Mouse (Mus musculus) right cerebral cortex, postnatal 25 days (tissue): Measurements from ENCODE around the gene Syt12.
A peak's percentile ranks its signal among the peaks of the same experiment; 100 is the strongest.

Experiments
- DNase-seq: peaks from one replicate; pipeline ENCODE4 v3.0.0; 2022

The Syt12 gene

GRCm38 (mm10) chr19:4442408-4442807 lies 34.8 kb downstream of the Syt12 start:
- DNase-seq = peak; percentile 48

DNA sequence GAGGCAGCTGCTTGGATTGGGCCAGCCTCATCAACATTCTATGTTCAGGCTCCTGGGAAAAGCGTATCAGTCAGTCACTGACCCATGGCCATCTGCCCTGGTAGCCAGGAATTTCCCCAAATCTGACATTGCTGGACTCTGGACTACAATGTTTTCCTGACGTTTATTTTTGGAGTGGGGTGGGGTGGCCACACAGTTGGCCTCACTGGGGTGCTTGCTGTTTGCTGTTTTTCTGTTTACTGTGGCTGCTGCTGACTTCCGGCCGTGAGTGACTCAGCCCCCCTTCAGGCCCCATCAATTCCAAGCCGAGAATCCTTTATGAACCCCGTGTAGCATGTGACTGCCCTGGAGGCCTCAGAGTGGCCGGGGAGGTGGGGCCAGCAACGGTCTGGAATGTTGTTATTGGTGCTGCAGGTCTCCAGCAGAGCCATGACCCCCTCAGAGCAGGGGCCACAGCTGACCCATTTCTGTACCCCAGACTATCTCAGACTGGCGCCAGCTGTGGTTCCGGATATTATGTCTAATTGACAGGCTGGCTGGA lies 35.6 kb downstream of the Syt12 start:
- no peak for DNase-seq

DNA sequence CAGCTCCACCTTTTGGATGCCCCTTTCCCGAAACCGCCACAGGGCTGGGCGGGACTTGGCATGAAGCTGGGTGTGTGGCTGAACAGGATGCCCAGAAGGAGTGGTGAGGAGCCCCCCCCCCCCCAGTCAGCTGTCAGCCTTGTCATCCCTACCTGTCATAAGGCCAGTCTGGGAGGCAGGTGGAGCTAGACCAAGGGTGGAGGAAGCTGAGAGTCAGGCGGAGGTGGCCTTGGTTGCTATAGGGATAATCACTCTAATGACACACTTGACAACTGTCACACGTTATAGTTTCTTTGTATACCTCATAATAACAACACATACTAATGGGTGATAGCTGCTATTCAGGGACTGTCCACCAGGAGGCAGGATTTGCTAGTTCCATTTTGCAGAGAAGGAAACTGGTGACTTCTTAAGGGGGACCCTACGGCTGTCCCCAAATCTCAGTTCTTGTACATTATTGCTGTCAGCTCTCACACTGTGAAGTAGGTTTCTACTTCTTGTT lies 36.1 kb downstream of the Syt12 start:
- no peak for DNase-seq

GRCm38 (mm10) chr19:4440222-4440621 lies 37.0 kb downstream of the Syt12 start:
- DNase-seq = no peak

DNA sequence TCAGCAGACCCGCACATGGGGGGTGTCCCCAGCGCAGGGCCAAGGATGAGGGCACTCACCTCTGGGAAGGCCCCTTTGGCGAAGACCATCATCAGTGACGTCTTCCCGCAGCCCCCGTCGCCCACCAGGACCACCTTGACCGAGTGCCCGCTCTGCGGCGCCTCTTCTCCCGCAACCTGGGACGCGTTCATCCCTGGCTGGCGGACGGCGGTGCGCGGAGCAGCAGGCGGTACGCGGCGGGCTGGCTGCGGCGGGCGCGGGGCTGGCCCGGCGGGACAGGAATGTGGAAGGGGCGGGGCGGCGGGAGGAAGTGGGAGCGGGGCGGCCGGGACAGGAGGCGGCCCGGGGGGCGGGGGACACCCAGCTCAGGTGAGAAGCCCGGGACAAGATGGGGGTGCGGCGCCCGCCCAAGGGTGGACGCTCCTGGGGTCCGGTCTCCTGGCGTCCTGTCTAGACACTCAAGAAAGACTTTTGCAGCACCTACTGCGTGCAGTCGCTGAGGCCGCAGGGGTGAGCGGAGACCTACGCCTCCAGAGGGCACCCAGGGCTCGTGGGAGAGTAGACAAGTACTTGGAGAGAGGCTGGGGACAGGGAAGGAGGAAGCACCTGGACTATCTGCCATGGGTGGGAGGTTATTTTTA lies 38.0 kb downstream of the Syt12 start, which contains the start of gene Rhod:
Gene Rhod (minus strand): TSS at position 272 of the 641 bp plus-strand sequence.
- DNase-seq = no peak

DNA sequence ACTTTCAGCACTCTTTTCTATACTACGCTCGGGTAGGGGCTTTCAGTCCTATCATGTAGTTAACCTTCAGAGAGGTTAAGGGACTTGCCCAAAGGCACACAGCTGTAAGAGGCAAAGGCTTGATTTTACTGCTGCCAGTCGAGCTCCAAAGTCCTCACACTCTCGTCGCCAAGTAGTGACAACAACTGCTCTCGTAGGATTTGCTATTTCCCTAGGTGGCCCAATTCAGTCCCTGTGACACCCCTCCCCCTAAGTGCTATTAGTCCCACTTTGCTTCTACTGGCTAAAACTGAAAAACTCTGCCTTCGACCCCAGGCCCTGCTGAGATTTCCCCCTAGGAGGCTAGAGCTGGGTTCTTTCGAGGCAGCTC lies 38.5 kb downstream of the Syt12 start:
- DNase-seq = no peak

DNA sequence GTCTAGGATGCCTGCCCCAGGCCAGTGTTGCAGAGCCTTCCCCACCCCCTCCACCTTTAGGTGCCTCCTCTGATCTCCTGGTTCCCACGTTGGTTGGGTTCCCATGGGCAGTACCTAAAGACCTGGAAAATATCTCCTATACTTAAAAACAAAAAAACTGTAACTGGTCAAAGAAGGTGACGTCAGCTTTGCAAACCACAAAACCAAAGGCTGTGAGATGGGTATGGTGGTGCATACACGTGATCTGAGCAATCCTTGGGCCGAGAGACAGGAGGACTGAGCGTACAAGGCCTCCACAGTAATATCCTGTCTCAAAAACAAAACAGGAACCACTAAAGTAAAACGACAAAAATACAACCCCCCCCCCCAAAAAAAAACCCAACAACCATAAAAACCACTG lies 39.4 kb downstream of the Syt12 start:
- no peak for DNase-seq

DNA sequence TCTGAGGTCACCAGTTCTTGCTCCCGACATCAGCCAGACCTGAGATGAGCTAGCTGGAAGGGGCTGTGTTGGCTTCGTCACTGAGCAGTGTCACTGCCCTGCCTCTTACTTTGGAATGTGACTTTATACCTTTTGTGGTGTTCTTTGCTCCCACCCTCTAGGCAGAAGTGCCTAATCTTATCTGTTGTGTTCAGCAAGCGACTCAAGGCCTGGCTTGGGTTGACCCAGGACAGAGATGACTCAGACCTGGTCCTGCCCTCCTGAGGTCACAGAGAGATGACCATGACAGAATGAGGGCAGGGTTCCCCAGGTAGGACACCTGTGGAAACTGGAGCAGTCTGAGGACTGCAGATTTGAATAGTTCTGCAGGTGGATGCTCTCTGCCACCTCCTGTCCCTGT lies 41.0 kb downstream of the Syt12 start:
- DNase-seq = no peak

- no peak for DNase-seq
These were observed 42.2 kb downstream of the Syt12 start for GRCm38 (mm10) chr19:4434999-4435398.

GRCm38 (mm10) chr19:4433756-4434155 lies 43.5 kb downstream of the Syt12 start:
- DNase-seq = no peak

DNA sequence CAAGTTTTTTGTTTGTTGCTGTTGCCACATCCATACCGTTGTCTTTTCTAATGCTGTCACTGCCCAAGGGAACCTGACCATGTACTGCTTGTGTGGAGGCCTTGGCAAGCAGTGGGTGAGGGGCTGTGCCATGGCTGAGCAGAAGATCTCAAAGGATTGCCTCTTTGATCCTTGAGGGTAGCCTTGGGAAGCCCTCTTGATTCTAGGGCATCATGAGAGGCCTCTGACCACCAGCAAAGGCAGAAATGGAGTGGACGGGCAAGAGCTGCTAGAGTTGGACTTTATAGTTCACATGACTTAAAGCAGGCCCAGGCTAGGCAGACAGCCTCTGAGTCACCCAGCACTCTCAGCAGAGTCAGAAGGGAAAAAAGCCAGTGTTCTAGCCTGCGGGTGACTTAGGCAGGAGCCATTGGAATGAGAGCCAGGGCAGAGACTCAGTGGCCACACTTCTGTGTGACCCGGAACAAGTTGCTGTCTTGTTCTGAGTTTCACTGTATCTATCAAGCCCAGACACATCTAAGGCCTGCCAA lies 47.1 kb downstream of the Syt12 start:
- no peak for DNase-seq

- no peak for DNase-seq
These were observed 51.5 kb downstream of the Syt12 start for GRCm38 (mm10) chr19:4425610-4426366.

GRCm38 (mm10) chr19:4423021-4423420 lies 54.2 kb downstream of the Syt12 start:
- DNase-seq = no peak

DNA sequence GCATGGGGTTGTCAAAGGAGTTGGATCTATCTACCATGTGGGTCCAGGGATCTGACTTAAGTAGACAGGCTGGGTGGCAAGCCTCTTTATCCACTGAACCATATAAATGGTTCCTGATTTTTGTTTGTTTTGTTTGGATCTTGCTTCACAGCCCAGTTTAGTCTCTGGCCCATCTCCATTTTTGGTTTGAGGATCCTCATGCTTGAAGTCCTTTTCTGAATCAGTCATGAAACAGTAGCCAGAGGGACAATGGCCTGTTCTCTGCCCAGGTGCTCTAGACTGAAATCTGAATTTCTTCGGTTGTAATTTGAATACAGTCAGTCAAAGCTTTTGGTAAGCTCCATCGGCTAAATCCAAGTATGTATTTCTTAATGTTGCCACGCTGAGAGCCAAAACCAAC lies 54.7 kb downstream of the Syt12 start:
- DNase-seq = no peak

GRCm38 (mm10) chr19:4420153-4420910 lies 56.9 kb downstream of the Syt12 start:
- DNase-seq = no peak

DNA sequence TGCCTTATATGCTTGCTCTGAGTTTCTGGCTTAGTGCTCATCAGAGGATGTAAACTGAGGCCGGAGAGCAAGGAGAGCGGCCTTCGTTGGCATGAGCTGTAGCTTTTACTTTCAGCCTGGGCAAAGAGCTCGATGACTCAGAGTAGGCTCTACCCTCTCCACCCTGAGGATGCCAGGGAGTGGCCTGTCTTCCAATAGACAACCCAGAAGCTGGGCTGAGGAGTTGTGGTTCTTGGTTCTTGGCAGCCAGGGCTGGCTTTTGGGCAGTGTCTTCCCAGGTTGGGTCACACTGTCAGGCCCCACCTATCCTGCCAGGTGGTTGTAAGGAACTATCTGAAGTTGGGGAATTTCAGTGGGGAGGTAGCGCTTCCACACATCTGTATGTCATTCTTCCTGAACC lies 57.5 kb downstream of the Syt12 start:
- no peak for DNase-seq

GRCm38 (mm10) chr19:4417713-4418112 lies 59.5 kb downstream of the Syt12 start:
- DNase-seq = no peak

DNA sequence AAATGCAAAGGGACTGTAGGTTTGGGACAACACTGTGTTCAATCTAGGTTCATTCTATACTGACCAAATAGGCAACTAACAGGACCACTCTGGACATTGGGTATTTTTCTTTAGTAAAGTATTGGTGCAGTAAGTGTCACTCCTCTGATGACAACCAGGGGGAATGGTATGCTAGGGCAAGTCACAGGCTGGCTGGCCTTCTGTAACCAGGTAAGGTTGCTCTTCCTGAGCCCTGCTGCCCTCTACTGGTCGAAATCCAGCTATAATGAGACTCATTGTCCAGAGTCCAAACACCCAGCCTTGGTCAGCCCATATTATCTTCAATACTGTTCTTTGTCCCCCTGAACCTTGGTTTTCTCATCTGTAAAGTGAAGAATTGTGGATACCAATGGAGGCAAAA lies 60.1 kb downstream of the Syt12 start:
- peak; percentile 12 for DNase-seq

GRCm38 (mm10) chr19:4414631-4415030 lies 62.6 kb downstream of the Syt12 start:
- no peak for DNase-seq

GRCm38 (mm10) chr19:4409062-4409461 lies 68.2 kb downstream of the Syt12 start:
- no peak for DNase-seq

DNA sequence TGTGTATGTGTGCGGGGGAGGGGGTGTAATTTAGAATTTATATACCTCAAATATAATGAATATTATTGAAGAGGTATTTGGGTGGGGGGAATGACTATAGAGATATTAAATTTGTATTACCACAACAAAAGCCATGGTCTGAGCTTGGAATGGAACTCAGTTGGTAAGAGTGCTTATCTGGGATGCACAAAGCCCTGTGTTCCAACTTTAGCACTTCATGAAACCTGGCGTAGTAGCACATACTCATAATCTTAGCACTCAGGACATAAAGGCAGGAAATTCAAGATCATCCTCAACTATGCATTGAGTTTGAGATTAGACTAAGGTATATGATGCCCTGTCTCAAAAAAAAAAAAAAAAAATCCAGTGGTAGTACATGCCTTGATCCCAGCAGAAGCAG lies 72.4 kb downstream of the Syt12 start:
- DNase-seq = no peak

GRCm38 (mm10) chr19:4398959-4399358 lies 78.3 kb downstream of the Syt12 start:
- no peak for DNase-seq

GRCm38 (mm10) chr19:4398630-4398948 lies 78.7 kb downstream of the Syt12 start:
- DNase-seq = no peak
